Mouse (Mus musculus): ENCODE measurements around the gene Adamtsl5.
A peak's percentile ranks its signal among the peaks of the same experiment; 100 is the strongest.

Adamtsl5 gene

GRCm38 (mm10) chr10:80294311-80294710, 53.9 kb downstream of the Adamtsl5 start:
- no peak for DNase-seq (ENCODE audit: low spot score)

GRCm38 (mm10) chr10:80293325-80293724, 54.9 kb downstream of the Adamtsl5 start:
- DNase-seq (ENCODE audit: low spot score): no peak

- peak; percentile 94 for DNase-seq (ENCODE audit: low spot score)
These were observed 55.7 kb downstream of the Adamtsl5 start, which contains the start of gene Rps15 for GRCm38 (mm10) chr10:80292251-80293146. Gene Rps15 (plus strand): TSS chr10:80292453.

All from yolk sac, embryonic 10.5 days (tissue).